Comparison of ENCODE assay signal across 10 mouse cellular contexts in the genomic region with DNA sequence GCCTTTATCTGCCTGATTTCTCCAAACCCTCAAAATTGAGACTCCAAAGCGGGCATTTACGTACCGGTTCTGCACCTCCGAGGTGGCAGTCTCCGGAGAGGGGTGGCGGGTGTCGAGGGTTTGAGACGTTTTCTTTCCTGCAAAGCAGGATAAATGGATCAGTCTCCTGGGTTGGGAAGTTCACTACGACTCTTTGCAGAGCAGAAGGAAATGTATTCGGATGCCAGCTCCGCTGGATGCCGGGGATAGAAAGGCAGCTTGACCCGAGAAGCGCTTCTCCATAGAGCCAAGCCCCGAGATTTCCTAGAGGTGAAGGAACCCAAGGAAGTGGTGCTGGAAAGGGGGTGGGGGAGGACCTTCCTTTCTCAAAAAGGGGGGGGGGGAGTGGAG. TPM values are rescaled to one million over a fixed set of nuclear protein-coding genes. Genes with fewer than 3 reads are reported as not detected.
DNase-seq lines count a peak whose midpoint lies in the region; ATAC-seq and TF ChIP-seq lines count a peak whose summit lies in the region.
"Had no signal": no experiment of that assay in that cellular context is flagged by ENCODE, and none has a peak within 500 bp of the region (broad histone marks: within the 10 kb centered on the region; RNA-seq: fewer than 3 reads in every experiment).

No protein-coding gene starts in this region.

- no peaks in the 10 kb centered on the region for H3K9me3 ChIP-seq in lung, postnatal 0 days (ENCODE audit: low read length)
- no peaks in the 10 kb centered on the region for H3K9me3 ChIP-seq in limb, embryonic 10.5 days (replicated peaks)
- H3K9me3 ChIP-seq in stomach, postnatal 0 days (ENCODE audit: control insufficient read depth, low read length) = no peaks in the 10 kb centered on the region
- H3K9me3 ChIP-seq: liver, embryonic 15.5 days had no signal

- H3K27me3 ChIP-seq in lung, postnatal 0 days (replicated peaks; ENCODE audit: insufficient read depth, low read length) = peaks cover 14% of the 10 kb centered on the region
- peaks cover 58% of the 10 kb centered on the region for H3K27me3 ChIP-seq in limb, embryonic 10.5 days (ENCODE audit: low read depth, poor library complexity, severe bottlenecking)
- H3K27me3 ChIP-seq in stomach, postnatal 0 days (ENCODE audit: control insufficient read depth, insufficient read depth, low read length) = no peaks in the 10 kb centered on the region; the same call in 1 of the 2 replicates

- H3K27ac ChIP-seq in lung, postnatal 0 days (ENCODE audit: low read length) = no peak overlapping the region
- H3K27ac ChIP-seq in limb, embryonic 10.5 days = no peak overlapping the region
- no peak overlapping the region for H3K27ac ChIP-seq in stomach, postnatal 0 days (replicated peaks)
- H3K27ac ChIP-seq: liver, embryonic 15.5 days had no signal

- ATAC-seq in frontal cortex, adult (ENCODE audit: low TSS enrichment) = 0 out of 2 replicates have a peak, but pooled peaks have one; percentile 10
- no peak for ATAC-seq in lung, postnatal 0 days
- no peak for ATAC-seq in stomach, postnatal 0 days (ENCODE audit: low FRiP score, low TSS enrichment)

- DNase-seq in frontal cortex, postnatal 10 days (ENCODE audit: low spot score in 2 of 2) = no peak
- no peak for DNase-seq in lung, postnatal 0 days (ENCODE audit: low spot score)
- DNase-seq in lung, adult 2 months = no peak
- peak; percentile 41 for DNase-seq in limb, embryonic 10.5 days (ENCODE audit: low spot score)
- no peak for DNase-seq in stomach, postnatal 0 days (ENCODE audit: low spot score)
- no peak for DNase-seq in adrenal gland, postnatal 25 days
- no peak for DNase-seq in urinary bladder, postnatal 36 days (ENCODE audit: low spot score in 2 of 2)
- DNase-seq: thymus, postnatal 36 days had no signal

- WGBS in lung, postnatal 0 days = under 1% methylated on average over 15 of the region's 15 CpGs
- WGBS in lung, adult 2 months = 2% methylated on average over 15 of the region's 15 CpGs
- WGBS in limb, embryonic 10.5 days = under 1% methylated on average over 15 of the region's 15 CpGs
- under 1% methylated on average over 15 of the region's 15 CpGs for WGBS in stomach, postnatal 0 days

- no peaks in the 10 kb centered on the region for H3K36me3 ChIP-seq in lung, postnatal 0 days (ENCODE audit: insufficient read depth, low read length)
- H3K36me3 ChIP-seq in limb, embryonic 10.5 days = no peaks in the 10 kb centered on the region
- no peaks in the 10 kb centered on the region for H3K36me3 ChIP-seq in stomach, postnatal 0 days (ENCODE audit: control insufficient read depth, insufficient read depth, low read length)
- H3K36me3 ChIP-seq: liver, embryonic 15.5 days had no signal

- TF ChIP-seq EP300 in lung, postnatal 0 days (IDR thresholded peaks at IDR 0.05) = no peak
- TF ChIP-seq EP300 in stomach, postnatal 0 days (optimal IDR thresholded peaks at IDR 0.05) = no peak

- no peak for TF ChIP-seq POLR2A in lung, adult 2 months (IDR thresholded peaks at IDR 0.05; ENCODE audit: borderline replicate concordance, extremely low read depth, low read depth, low read length)

- H3K4me2 ChIP-seq in lung, postnatal 0 days (replicated peaks; ENCODE audit: low read depth, low read length) = peak overlapping the region; percentile 51
- peak overlapping the region; percentile 59 for H3K4me2 ChIP-seq in stomach, postnatal 0 days (replicated peaks; ENCODE audit: low read depth)

- H3K4me3 ChIP-seq in lung, postnatal 0 days (ENCODE audit: low read depth, low read length) = peak overlapping the region; percentile 32
- no peak overlapping the region for H3K4me3 ChIP-seq in lung, adult 2 months (replicated peaks; ENCODE audit: extremely low read depth, low read depth, low read length)
- peak overlapping the region; percentile 57 for H3K4me3 ChIP-seq in limb, embryonic 10.5 days
- H3K4me3 ChIP-seq in stomach, postnatal 0 days (ENCODE audit: low read depth, low read length) = peak overlapping the region; percentile 34
- H3K4me3 ChIP-seq: liver, embryonic 15.5 days had no signal

- TF ChIP-seq CTCF in lung, postnatal 0 days (IDR thresholded peaks at IDR 0.05) = no peak
- no peak for TF ChIP-seq CTCF in lung, adult 2 months (IDR thresholded peaks at IDR 0.05; ENCODE audit: insufficient read depth, low read length)
- no peak for TF ChIP-seq CTCF in stomach, postnatal 0 days (IDR thresholded peaks at IDR 0.05; ENCODE audit: low read depth)

- no peak overlapping the region for H3K9ac ChIP-seq in lung, postnatal 0 days (replicated peaks; ENCODE audit: low read depth)
- no peak overlapping the region for H3K9ac ChIP-seq in stomach, postnatal 0 days (ENCODE audit: low read length)
- H3K9ac ChIP-seq: liver, embryonic 15.5 days had no signal

- no peaks in the 10 kb centered on the region for H3K4me1 ChIP-seq in lung, postnatal 0 days (ENCODE audit: insufficient read depth, low read depth, low read length)
- H3K4me1 ChIP-seq in lung, adult 2 months (ENCODE audit: control insufficient read depth, insufficient read depth, low read length) = no peaks in the 10 kb centered on the region
- peaks cover 21% of the 10 kb centered on the region for H3K4me1 ChIP-seq in limb, embryonic 10.5 days
- H3K4me1 ChIP-seq in stomach, postnatal 0 days (replicated peaks; ENCODE audit: control insufficient read depth, insufficient read depth) = 0 out of 2 replicates have a peak, but pooled peaks cover 3% of the 10 kb centered on the region
- H3K4me1 ChIP-seq: liver, embryonic 15.5 days had no signal

RNA-seq across cellular contexts. Expression of a gene that starts 0.5 kb away (rescaled TPM):
- polyA plus RNA-seq in lung, postnatal 0 days (2015; fragmentation: Nextera tagmentation; extraction: Ambion mirVana) = 0.50 and 0.60 TPM in 2 replicates
- polyA plus RNA-seq in lung, adult 2 months (2012; rRNA removed) = 0.12 TPM in 1 of 2 replicates, not detected in the other
- 0.03 TPM in 1 of 2 replicates, not detected in the other for polyA plus RNA-seq in limb, embryonic 10.5 days (2016; fragmentation: Nextera tagmentation; extraction: Ambion mirVana)
- 0.63 TPM in 1 of 2 replicates, not detected in the other for polyA plus RNA-seq in stomach, postnatal 0 days (2015; fragmentation: Nextera tagmentation; extraction: Ambion mirVana)
- total RNA-seq in adrenal gland, postnatal 25 days (2021) = 0.05 and 1.4 TPM in 2 replicates
- polyA plus RNA-seq: liver, embryonic 15.5 days had no signal
